Mouse (Mus musculus) left cerebral cortex, adult 8-10 months (tissue): ENCODE results near the gene Wrnip1. TPM values are rescaled to one million over a fixed set of nuclear protein-coding genes. Genes with fewer than 3 reads are reported as not detected.
A peak's percentile ranks its signal among the peaks of the same experiment; 100 is the strongest.
"Not testable (repeated sequence)": the region's sequence is repeated elsewhere in the genome, so short reads cannot be mapped to it uniquely, and the experiment has no call there.

ENCODE experiments used
- DNase-seq, 2 experiments: peaks; one replicate each; pipeline ENCODE4 v3.0.0; 2022; ENCODE audit warnings: low spot score in 2 of 2
- total RNA-seq, 4 experiments: library from RNA; stranded (reverse); gene quantifications; 2 replicates each; pipeline ENCODE4 v1.2.4; 2022

Wrnip1 gene
- total RNA-seq, 4 experiments from 2014 or later, result 53.1 to 65.3 (median 59.2) TPM

- no peak for DNase-seq
Measured at GRCm38 (mm10) chr13:32850668-32851404, 49.0 kb downstream of the Wrnip1 start, which contains the start of gene Serpinb1a. TSS of gene Serpinb1a (minus strand) at chr13:32851185.

GRCm38 (mm10) chr13:32851967-32852366, 50.1 kb downstream of the Wrnip1 start:
- DNase-seq, result no peak

- no peak for DNase-seq
Measured at GRCm38 (mm10) chr13:32852539-32852938, 50.7 kb downstream of the Wrnip1 start.

- no peak for DNase-seq
Measured at GRCm38 (mm10) chr13:32853073-32853472, 51.2 kb downstream of the Wrnip1 start.

GRCm38 (mm10) chr13:32860821-32861220, 59.0 kb downstream of the Wrnip1 start:
- DNase-seq, result no peak

GRCm38 (mm10) chr13:32863456-32863855, 61.6 kb downstream of the Wrnip1 start:
- DNase-seq, result no peak

- not testable (repeated sequence) for DNase-seq
Measured at GRCm38 (mm10) chr13:32864529-32864928, 62.7 kb downstream of the Wrnip1 start.

- DNase-seq, result no peak
Measured at GRCm38 (mm10) chr13:32865591-32865990, 63.8 kb downstream of the Wrnip1 start.

GRCm38 (mm10) chr13:32866484-32866883, 64.6 kb downstream of the Wrnip1 start:
- DNase-seq, result peak; percentile 41 to 48

- no peak for DNase-seq
Measured at GRCm38 (mm10) chr13:32867030-32867429, 65.2 kb downstream of the Wrnip1 start.

GRCm38 (mm10) chr13:32868233-32868632, 66.4 kb downstream of the Wrnip1 start:
- not testable (repeated sequence) for DNase-seq

- no peak for DNase-seq
Measured at GRCm38 (mm10) chr13:32868843-32869242, 67.0 kb downstream of the Wrnip1 start.

Other genes with a start within 250 kb of the Wrnip1 start
- gene Mylk4, start 18.1 kb upstream of the Wrnip1 start, total RNA-seq, result under 1 TPM; 0.33 to 0.89 (median 0.80) TPM
- not detected for gene D930007J09Rik, start 811 bp downstream of the Wrnip1 start, total RNA-seq
- 10 to 100 TPM in 1 of 4 experiments, 1 to 10 TPM in 3; 6.4 to 10.4 (median 7.5) TPM for gene Serpinb1a, start 49.1 kb downstream of the Wrnip1 start, total RNA-seq
- not detected for gene Serpinb1c, start 96.2 kb downstream of the Wrnip1 start, total RNA-seq
- gene Serpinb6b, start 163.2 kb downstream of the Wrnip1 start, total RNA-seq, result 1 to 10 TPM; 1.2 to 1.6 (median 1.3) TPM
- gene Serpinb9, start 201.2 kb downstream of the Wrnip1 start, total RNA-seq, result 1 to 10 TPM; 4.7 to 6.2 (median 5.7) TPM
- gene Serpinb9b, start 225.4 kb downstream of the Wrnip1 start, total RNA-seq, result not detected